Mouse (Mus musculus): Measurements from ENCODE around the gene Tollip. TPM values are rescaled to one million over a fixed set of nuclear protein-coding genes. Genes with fewer than 3 reads are reported as not detected.

Gene Tollip
- 10 to 100 TPM; 22.0 to 25.8 (median 24.5) TPM for polyA plus RNA-seq (2017; shearing (Covaris generic))

GRCm38 (mm10) chr7:141918407-141918806 lies at the start of gene Tollip:
Gene Tollip (minus strand): TSS chr7:141918507.
- ATAC-seq = no peak

GRCm38 (mm10) chr7:141966281-141966680 lies 48.0 kb upstream of the Tollip start:
- ATAC-seq = no peak

- ATAC-seq = no peak
Observed at GRCm38 (mm10) chr7:141962521-141962920, 44.2 kb upstream of the Tollip start.

- ATAC-seq = no peak
Observed at GRCm38 (mm10) chr7:141961491-141961890, 43.2 kb upstream of the Tollip start.

- ATAC-seq = no peak
Observed at GRCm38 (mm10) chr7:141960926-141961325, 42.6 kb upstream of the Tollip start.

GRCm38 (mm10) chr7:141959133-141959532 lies 40.8 kb upstream of the Tollip start:
- ATAC-seq = no peak

- no peak for ATAC-seq
Observed at GRCm38 (mm10) chr7:141958211-141958610, 39.9 kb upstream of the Tollip start.

GRCm38 (mm10) chr7:141957524-141958051 lies 39.3 kb upstream of the Tollip start:
- ATAC-seq = no peak

- ATAC-seq = no peak
Observed at GRCm38 (mm10) chr7:141956174-141956566, 37.9 kb upstream of the Tollip start.

- ATAC-seq = no peak
Observed at GRCm38 (mm10) chr7:141955565-141956173, 37.4 kb upstream of the Tollip start.

- ATAC-seq = no peak
Observed at GRCm38 (mm10) chr7:141953616-141954015, 35.3 kb upstream of the Tollip start.

- ATAC-seq = no peak
Observed at GRCm38 (mm10) chr7:141952920-141953319, 34.6 kb upstream of the Tollip start.

GRCm38 (mm10) chr7:141951821-141952220 lies 33.5 kb upstream of the Tollip start:
- no peak for ATAC-seq

GRCm38 (mm10) chr7:141950104-141951013 lies 32.1 kb upstream of the Tollip start:
- no peak for ATAC-seq

GRCm38 (mm10) chr7:141949799-141950103 lies 31.4 kb upstream of the Tollip start:
- ATAC-seq = no peak

- ATAC-seq = peak; percentile 96
Observed at GRCm38 (mm10) chr7:141948906-141949798, 30.8 kb upstream of the Tollip start, which contains the start of gene Brsk2. Gene Brsk2 (plus strand): TSS chr7:141949751.

GRCm38 (mm10) chr7:141948045-141948444 lies 29.7 kb upstream of the Tollip start:
- ATAC-seq = no peak

GRCm38 (mm10) chr7:141947512-141947911 lies 29.2 kb upstream of the Tollip start:
- no peak for ATAC-seq

- no peak for ATAC-seq
Observed at GRCm38 (mm10) chr7:141945927-141946326, 27.6 kb upstream of the Tollip start.

GRCm38 (mm10) chr7:141943444-141943843 lies 25.1 kb upstream of the Tollip start:
- ATAC-seq = no peak

- no peak for ATAC-seq
Observed at GRCm38 (mm10) chr7:141934951-141935350, 16.6 kb upstream of the Tollip start.

GRCm38 (mm10) chr7:141934128-141934898 lies 16.0 kb upstream of the Tollip start:
- no peak for ATAC-seq
